Mouse (Mus musculus): ENCODE results near the gene Lenep.

Gene Lenep

GRCm38 (mm10) chr3:89377831-89378230 is 24.8 kb downstream of the Lenep start:
- in situ Hi-C loops (cut with MboI) = no loop called here

- in situ Hi-C loops (cut with MboI) = no loop called here
These were observed 28.9 kb downstream of the Lenep start for GRCm38 (mm10) chr3:89373581-89374231.

GRCm38 (mm10) chr3:89367338-89367737 is 35.3 kb downstream of the Lenep start:
- in situ Hi-C loops (cut with MboI) = no loop called here

- in situ Hi-C loops (cut with MboI) = no loop called here
These were observed 36.8 kb downstream of the Lenep start for GRCm38 (mm10) chr3:89365486-89366414.

GRCm38 (mm10) chr3:89365153-89365485 is 37.5 kb downstream of the Lenep start, which contains the start of gene Dcst1:
TSS of gene Dcst1 (minus strand) at chr3:89365253.
- in situ Hi-C loops (cut with MboI) = no loop called here

GRCm38 (mm10) chr3:89364631-89365030 is 38.0 kb downstream of the Lenep start:
- in situ Hi-C loops (cut with MboI) = no loop called here

- in situ Hi-C loops (cut with MboI) = no loop called here
These were observed 40.9 kb downstream of the Lenep start, which contains the start of gene Dcst2 for GRCm38 (mm10) chr3:89361675-89362074. TSS of gene Dcst2 (plus strand) at chr3:89361975.

- in situ Hi-C loops (cut with MboI) = no loop called here
These were observed 42.4 kb downstream of the Lenep start for GRCm38 (mm10) chr3:89360237-89360636.

- in situ Hi-C loops (cut with MboI) = no loop called here
These were observed 43.0 kb downstream of the Lenep start for GRCm38 (mm10) chr3:89359630-89360029.

- in situ Hi-C loops (cut with MboI) = no loop called here
These were observed 46.6 kb downstream of the Lenep start for GRCm38 (mm10) chr3:89356029-89356428.

- in situ Hi-C loops (cut with MboI) = no loop called here
These were observed 47.1 kb downstream of the Lenep start for GRCm38 (mm10) chr3:89355512-89355902.

GRCm38 (mm10) chr3:89354816-89355511 is 47.6 kb downstream of the Lenep start:
- in situ Hi-C loops (cut with MboI) = no loop called here

- in situ Hi-C loops (cut with MboI) = no loop called here
These were observed 51.3 kb downstream of the Lenep start for GRCm38 (mm10) chr3:89351271-89351670.

All from mature B cell (primary cell).